Mouse (Mus musculus): ENCODE results near the gene Myo10.

GRCm38 (mm10) chr15:25674099-25674931 lies 52.0 kb downstream of the Myo10 start:
- TF ChIP-seq GATA1 (IDR thresholded peaks at IDR 0.05; ENCODE audit: low read length) (no peak), TAL1 (IDR thresholded peaks at IDR 0.05; ENCODE audit: low read length) (no peak)
